Comparison of ENCODE assay signal across 9 mouse cellular contexts in the genomic region with DNA sequence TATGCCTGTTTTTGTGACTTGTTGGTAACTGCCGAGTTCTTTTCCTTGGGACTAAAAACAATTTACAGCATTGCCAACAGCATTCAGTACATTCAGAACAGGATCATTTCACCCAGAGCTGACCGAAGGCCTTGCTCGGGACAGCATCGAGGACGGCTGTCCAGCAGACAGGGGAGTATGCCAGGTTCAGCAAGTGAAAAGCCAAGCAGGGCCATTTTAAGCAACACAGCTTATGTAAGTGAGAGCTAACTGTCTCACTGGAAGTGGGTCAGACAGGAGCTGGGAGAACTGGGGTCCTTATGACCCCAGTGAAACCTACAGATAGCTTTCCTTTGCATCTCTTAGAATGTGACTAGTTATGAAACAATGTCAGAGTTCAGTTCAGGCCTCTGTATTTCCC. TPM values are rescaled to one million over a fixed set of nuclear protein-coding genes. Genes with fewer than 3 reads are reported as not detected.
DNase-seq lines count a peak whose midpoint lies in the region; ATAC-seq and TF ChIP-seq lines count a peak whose summit lies in the region.
"Had no signal": no experiment of that assay in that cellular context is flagged by ENCODE, and none has a peak within 500 bp of the region (broad histone marks: within the 10 kb centered on the region; RNA-seq: fewer than 3 reads in every experiment).

No protein-coding gene starts in this region.

- 63% methylated on average over 5 of the region's 5 CpGs for WGBS in lung, embryonic 14.5 days
- 86% methylated on average over 5 of the region's 5 CpGs for WGBS in forebrain, embryonic 11.5 days

- peak overlapping the region; percentile 48; the same call in 1 of the 2 replicates for H3K27ac ChIP-seq in lung, embryonic 14.5 days (ENCODE audit: low read depth)
- H3K27ac ChIP-seq in forebrain, embryonic 11.5 days (ENCODE audit: low read depth, low read length): no peak overlapping the region

- ATAC-seq in frontal cortex, adult (ENCODE audit: low TSS enrichment): peak; percentile 60
- peak; percentile 12; the same call in 1 of the 2 replicates for ATAC-seq in lung, embryonic 14.5 days (ENCODE audit: insufficient read depth)
- no peak for ATAC-seq in forebrain, embryonic 11.5 days (replicated peaks; ENCODE audit: low FRiP score)

- H3K4me1 ChIP-seq in lung, embryonic 14.5 days (ENCODE audit: insufficient read depth): peaks cover 12% of the 10 kb centered on the region; the same call in 1 of the 2 replicates
- no peaks in the 10 kb centered on the region for H3K4me1 ChIP-seq in forebrain, embryonic 11.5 days (replicated peaks; ENCODE audit: control insufficient read depth, insufficient read depth, low read length)

- H3K9me3 ChIP-seq in lung, embryonic 14.5 days (ENCODE audit: low read depth, low read length): no peaks in the 10 kb centered on the region
- no peaks in the 10 kb centered on the region for H3K9me3 ChIP-seq in forebrain, embryonic 11.5 days (ENCODE audit: control insufficient read depth, low read length)

- intact Hi-C loops in gastrocnemius, postnatal 14 days (cut with DNase I; ENCODE audit: low total_unique reads): loop anchor here (10.0 kb wide), 1 partner anchor 46 kb away; no protein-coding TSS in a partner anchor

- no peaks in the 10 kb centered on the region for H3K79me3 ChIP-seq in C2C12 (ENCODE audit: low read depth)

- no peak for TF ChIP-seq CTCF in C2C12 (IDR thresholded peaks at IDR 0.05; ENCODE audit: control insufficient read depth, insufficient read depth, insufficient read length)
- no peak for TF ChIP-seq CTCF in lung, embryonic 14.5 days (IDR thresholded peaks at IDR 0.05; ENCODE audit: low read depth)

- H3K79me2 ChIP-seq in C2C12 (ENCODE audit: control insufficient read depth, insufficient read depth): no peaks in the 10 kb centered on the region

- H3ac ChIP-seq in C2C12 (ENCODE audit: control insufficient read depth, insufficient read length, low read depth): peak overlapping the region; percentile 14

- no peak overlapping the region for H3K9ac ChIP-seq in lung, embryonic 14.5 days
- no peak overlapping the region for H3K9ac ChIP-seq in forebrain, embryonic 11.5 days (ENCODE audit: low read length)

- DNase-seq in frontal cortex, adult 2 months (ENCODE audit: extremely low spot score in 1 of 2, low spot score in 1 of 2): no peak
- peak; percentile 73 for DNase-seq in gastrocnemius, postnatal 14 days
- DNase-seq in lung, embryonic 14.5 days: peak; percentile 15
- no peak for DNase-seq in forebrain, embryonic 11.5 days (ENCODE audit: low spot score)
- no peak for DNase-seq in layer of hippocampus, postnatal 10 days (ENCODE audit: low spot score in 2 of 2)
- DNase-seq in embryo, embryonic 10 days (ENCODE audit: low spot score): no peak
- DNase-seq: retina, postnatal 1 day had no signal

- no peak overlapping the region for H3K4me2 ChIP-seq in lung, embryonic 14.5 days
- H3K4me2 ChIP-seq in forebrain, embryonic 11.5 days (ENCODE audit: low read depth, low read length, severe bottlenecking): no peak overlapping the region

- no peak overlapping the region for H3K4me3 ChIP-seq in C2C12 (ENCODE audit: insufficient read depth, poor library complexity, severe bottlenecking)
- H3K4me3 ChIP-seq in lung, embryonic 14.5 days (ENCODE audit: low read depth, low read length): no peak overlapping the region
- no peak overlapping the region for H3K4me3 ChIP-seq in forebrain, embryonic 11.5 days (ENCODE audit: low read depth, low read length)

- H3K36me3 ChIP-seq in C2C12 (ENCODE audit: control insufficient read depth, insufficient read depth): no peaks in the 10 kb centered on the region
- no peaks in the 10 kb centered on the region for H3K36me3 ChIP-seq in lung, embryonic 14.5 days (ENCODE audit: insufficient read depth)
- no peaks in the 10 kb centered on the region for H3K36me3 ChIP-seq in forebrain, embryonic 11.5 days (ENCODE audit: control insufficient read depth, insufficient read depth, low read length)

- no peaks in the 10 kb centered on the region for H3K27me3 ChIP-seq in C2C12 (ENCODE audit: control insufficient read depth, insufficient read depth, insufficient read length)
- H3K27me3 ChIP-seq in lung, embryonic 14.5 days (ENCODE audit: insufficient read depth, low read length): no peaks in the 10 kb centered on the region
- H3K27me3 ChIP-seq in forebrain, embryonic 11.5 days (ENCODE audit: control insufficient read depth, insufficient read depth, low read length): no peaks in the 10 kb centered on the region

TF ChIP-seq in C2C12, 6 proteins besides CTCF, POLR2A, EP300 and RAD21:
- TF ChIP-seq USF1 (IDR thresholded peaks at IDR 0.05; ENCODE audit: low read depth) (no peak), MAX (IDR thresholded peaks at IDR 0.05) (no peak), CEBPB (IDR thresholded peaks at IDR 0.05; ENCODE audit: low read depth) (no peak), MYOD1 (IDR thresholded peaks at IDR 0.05; ENCODE audit: control insufficient read depth, insufficient read length, low read depth) (no peak), MYOG (IDR thresholded peaks at IDR 0.05; ENCODE audit: control insufficient read depth, extremely low read depth, insufficient read length) (no peak), FOSL1 (IDR thresholded peaks at IDR 0.05; ENCODE audit: insufficient read depth, low read length, poor library complexity, severe bottlenecking) (no peak)

RNA-seq across cellular contexts. Expression of gene Arrdc3, which starts 57.2 kb away (rescaled TPM):
- 29.4 and 31.8 TPM in 2 replicates for polyA plus RNA-seq in frontal cortex, adult 2 months (2012; rRNA removed)
- 3.2 TPM for polyA plus RNA-seq in C2C12 (2012; fragmentation: generic; extraction: Trizol)
- 10 to 100 TPM; 35.2 to 62.4 TPM for total RNA-seq in gastrocnemius, postnatal 14 days (2021)
- 65.5 and 69.2 TPM in 2 replicates for polyA plus RNA-seq in lung, embryonic 14.5 days (2014; fragmentation: Nextera tagmentation; extraction: Ambion mirVana)
- polyA plus RNA-seq in forebrain, embryonic 11.5 days (2014; fragmentation: Nextera tagmentation; extraction: Ambion mirVana): 53.2 and 56.5 TPM in 2 replicates
- total RNA-seq in layer of hippocampus, postnatal 10 days (2021): 10 to 100 TPM; 28.6 to 32.0 TPM

Comparison
In these comparisons a context has a peak if more than half of its experiments do, and no peak if none do; other contexts are left out.
1. DNase-seq: peak in gastrocnemius, postnatal 14 days (single experiment) and lung, embryonic 14.5 days (single experiment); none in frontal cortex, adult 2 months (0 of 2), forebrain, embryonic 11.5 days (single experiment), layer of hippocampus, postnatal 10 days (0 of 2) and embryo, embryonic 10 days (single experiment).